Mouse (Mus musculus) MEL-GATA-1-ER (cell line): ENCODE results near the gene Gm17467.
"Not testable (repeated sequence)": the region's sequence is repeated elsewhere in the genome, so short reads cannot be mapped to it uniquely, and the experiment has no call there.

Experiments
- DNase-seq: peaks from one replicate; pipeline ENCODE4 v3.0.0-alpha.2; 2012; ENCODE audit warnings: low read depth; ENCODE audit errors: extremely low read depth

The Gm17467 gene

GRCm38 (mm10) chrX:123704691-123705090, at the start of gene Gm17467:
Gene Gm17467, minus strand, starts transcription at chrX:123704791.
- DNase-seq = not testable (repeated sequence)
